Mouse (Mus musculus) bone marrow macrophage, adult 2 months (primary cell): Measurements from ENCODE around the gene Bbs9. TPM values are rescaled to one million over a fixed set of nuclear protein-coding genes. Genes with fewer than 3 reads are reported as not detected.
"Not testable (repeated sequence)": the region's sequence is repeated elsewhere in the genome, so short reads cannot be mapped to it uniquely, and the experiment has no call there.

ENCODE experiments used
- H3K27ac ChIP-seq: 2 replicates; pipeline ENCODE4 v1.5.1; 2012; ENCODE audit warnings: low read depth, low read length; ENCODE audit not compliant: insufficient read depth
- H3K4me1 ChIP-seq: 2 replicates; pipeline ENCODE4 v1.6.1; 2012; ENCODE audit warnings: low read length; ENCODE audit not compliant: control insufficient read depth, insufficient read depth
- H3K4me3 ChIP-seq: 2 replicates; pipeline ENCODE4 v1.5.1; 2012; ENCODE audit warnings: mild to moderate bottlenecking, low read length, moderate library complexity; ENCODE audit not compliant: insufficient read depth
- CTCF ChIP-seq: IDR thresholded peaks from 2 replicates; pipeline ENCODE4 v1.5.1; 2012; ENCODE audit warnings: low read depth, mild to moderate bottlenecking, low read length, moderate library complexity
- POLR2A ChIP-seq: IDR thresholded peaks from 2 replicates; pipeline ENCODE4 v1.6.1; 2012; ENCODE audit warnings: mild to moderate bottlenecking, low read depth, low read length, borderline replicate concordance
- polyA plus RNA-seq: library from polyadenylated mRNA; stranded (reverse); fragments of >200 nt; gene quantifications from 2 replicates; pipeline ENCODE4 v1.2.4, GENCODE M21; 2012; ENCODE audit not compliant: missing spikeins, insufficient read depth, insufficient read length

The Bbs9 gene
- polyA plus RNA-seq, 1 experiment, result 13.4 TPM

DNA sequence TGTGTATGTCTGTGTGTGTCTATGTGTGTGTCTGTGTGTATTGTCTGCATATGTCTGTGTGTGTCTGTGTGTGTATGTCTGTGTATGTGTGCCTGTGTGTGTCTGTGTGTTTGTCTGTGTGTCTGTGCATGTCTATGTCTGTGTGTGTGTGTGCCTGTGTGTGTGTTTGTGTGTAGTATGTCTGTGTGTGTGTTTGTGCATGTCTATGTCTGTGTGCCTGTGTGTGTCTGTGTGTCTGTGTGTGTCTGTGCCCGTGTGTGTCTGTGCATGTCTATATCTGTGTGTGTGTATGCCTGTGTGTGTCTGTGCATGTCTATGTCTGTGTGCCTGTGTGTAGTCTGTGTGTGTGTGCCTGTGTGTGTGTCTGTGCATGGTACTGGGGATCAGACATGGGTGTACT lies 30.4 kb upstream of the Bbs9 start:
- H3K27ac ChIP-seq, result no peak overlapping the region
- no peaks in the 10 kb centered on the region for H3K4me1 ChIP-seq
- no peak for TF ChIP-seq CTCF
- no peak for TF ChIP-seq POLR2A
- H3K4me3 ChIP-seq, result no peak overlapping the region

DNA sequence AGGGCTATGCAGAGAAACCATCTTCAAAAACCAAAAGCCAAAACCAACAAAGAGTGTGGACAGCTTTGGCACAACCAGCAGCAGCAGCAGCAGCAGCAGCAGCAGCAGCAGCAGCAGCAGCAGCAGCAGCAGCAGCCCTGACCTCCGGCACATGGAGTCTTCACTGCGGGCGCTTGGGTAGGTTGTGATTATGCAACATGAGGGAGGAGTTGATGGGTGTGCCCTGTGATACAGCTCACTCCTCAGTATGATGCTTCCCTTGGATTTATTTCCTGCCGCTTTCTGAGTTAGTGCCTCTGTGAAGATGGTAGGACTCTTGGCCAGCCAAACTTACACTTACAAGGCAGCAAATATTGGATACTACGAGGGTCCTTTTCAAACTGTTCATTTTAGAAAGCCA lies 28.3 kb upstream of the Bbs9 start:
- no peak for TF ChIP-seq CTCF
- H3K27ac ChIP-seq, result no peak overlapping the region
- H3K4me3 ChIP-seq, result no peak overlapping the region
- H3K4me1 ChIP-seq, result no peaks in the 10 kb centered on the region

DNA sequence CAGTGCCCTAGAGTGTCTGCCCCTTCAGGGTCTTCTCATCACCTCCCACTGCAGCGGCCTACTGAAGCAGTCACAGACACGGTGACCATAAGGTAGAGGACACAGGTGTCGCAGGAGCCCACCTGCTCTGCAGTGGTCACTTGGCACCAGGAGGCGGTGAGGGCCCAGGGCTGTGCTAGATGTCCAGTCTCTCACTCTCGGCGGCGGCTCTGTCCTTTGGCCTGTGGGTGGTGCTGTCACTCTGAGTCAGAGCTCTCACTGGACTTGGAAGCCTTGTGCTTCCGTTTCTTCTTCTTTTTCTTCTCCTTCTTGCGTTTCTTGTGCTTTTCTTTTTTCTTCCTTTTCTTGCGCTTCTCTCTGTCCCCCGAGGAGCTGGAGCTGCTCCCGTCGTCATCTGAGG lies 27.1 kb upstream of the Bbs9 start:
- no peak overlapping the region for H3K27ac ChIP-seq
- no peaks in the 10 kb centered on the region for H3K4me1 ChIP-seq
- TF ChIP-seq POLR2A, result no peak
- no peak for TF ChIP-seq CTCF
- no peak overlapping the region for H3K4me3 ChIP-seq

- Histone ChIP-seq H3K4me3 (no peak overlapping the region), H3K4me1 (no peaks in the 10 kb centered on the region), H3K27ac (no peak overlapping the region)
- no peak for TF ChIP-seq CTCF
- no peak for TF ChIP-seq POLR2A
Measured at GRCm38 (mm10) chr9:22449209-22449608, 26.3 kb upstream of the Bbs9 start.

GRCm38 (mm10) chr9:22452697-22453096 lies 22.8 kb upstream of the Bbs9 start:
- Histone ChIP-seq H3K27ac (no peak overlapping the region), H3K4me3 (no peak overlapping the region), H3K4me1 (no peaks in the 10 kb centered on the region)
- TF ChIP-seq CTCF (no peak), POLR2A (no peak)

GRCm38 (mm10) chr9:22453501-22453924 lies 22.0 kb upstream of the Bbs9 start:
- no peak overlapping the region for H3K4me3 ChIP-seq
- no peak overlapping the region for H3K27ac ChIP-seq
- H3K4me1 ChIP-seq, result no peaks in the 10 kb centered on the region
- TF ChIP-seq CTCF (no peak), POLR2A (no peak)

GRCm38 (mm10) chr9:22453990-22454389 lies 21.5 kb upstream of the Bbs9 start, which contains the start of gene Gm17545:
Gm17545 (plus strand) TSS chr9:22454290.
- not testable (repeated sequence) for H3K4me3 ChIP-seq, H3K27ac ChIP-seq, H3K4me1 ChIP-seq

DNA sequence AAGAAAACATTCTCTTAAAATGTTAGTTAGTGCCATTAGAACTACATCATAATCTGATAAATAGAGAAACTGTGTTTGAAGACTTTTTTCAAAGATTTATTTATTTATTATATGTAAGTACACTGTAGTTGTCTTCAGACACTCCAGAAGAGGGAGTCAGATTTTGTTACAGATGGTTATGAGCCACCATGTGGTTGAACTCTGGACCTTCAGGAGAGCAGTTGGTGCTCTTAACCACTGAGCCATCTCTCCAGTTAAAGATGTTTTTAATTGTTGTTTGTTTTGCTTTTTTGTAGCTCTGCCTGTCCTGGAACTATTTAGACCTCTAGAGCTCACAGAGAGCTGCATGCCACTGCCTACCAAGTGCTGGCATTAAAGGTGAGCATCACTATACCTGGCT lies 20.5 kb upstream of the Bbs9 start:
- TF ChIP-seq POLR2A (no peak), CTCF (no peak)
- Histone ChIP-seq H3K27ac (no peak overlapping the region), H3K4me3 (no peak overlapping the region), H3K4me1 (no peaks in the 10 kb centered on the region)

DNA sequence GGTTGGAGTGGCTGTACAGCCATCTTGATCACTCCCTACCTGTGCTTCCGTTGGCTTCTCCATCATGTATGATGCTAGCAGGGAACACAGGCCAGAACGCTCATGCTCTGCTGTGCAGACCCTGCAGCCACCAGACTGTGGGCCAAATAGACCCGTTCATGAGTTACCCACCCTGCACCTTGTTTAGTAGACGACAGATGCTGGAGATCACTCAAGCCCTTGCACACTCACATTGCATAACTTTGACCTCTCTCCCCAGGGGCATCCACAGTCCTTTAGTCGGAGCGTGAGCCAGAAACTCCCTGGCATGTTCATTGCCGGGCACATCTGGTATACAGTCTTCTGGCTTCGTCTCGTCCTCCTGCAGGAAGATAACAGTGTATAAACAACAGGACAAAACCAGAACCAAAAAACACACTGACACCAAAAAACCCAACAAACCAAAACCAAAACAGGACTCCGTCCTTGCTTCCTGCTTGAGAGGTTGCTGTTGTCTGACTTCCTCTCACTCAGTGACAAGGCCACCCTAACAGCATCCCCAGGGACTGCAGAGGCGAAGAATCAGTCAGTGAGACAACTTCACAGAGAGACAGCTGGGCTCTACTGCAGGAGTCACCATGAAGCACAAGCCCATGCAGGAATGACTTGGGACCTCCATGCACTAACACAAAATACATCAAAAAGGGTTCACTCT lies 18.2 kb upstream of the Bbs9 start:
- no peaks in the 10 kb centered on the region for H3K4me1 ChIP-seq
- TF ChIP-seq POLR2A, result no peak
- H3K27ac ChIP-seq, result no peak overlapping the region
- no peak overlapping the region for H3K4me3 ChIP-seq

GRCm38 (mm10) chr9:22461946-22462345 lies 13.6 kb upstream of the Bbs9 start:
- TF ChIP-seq POLR2A (no peak), CTCF (no peak)
- no peak overlapping the region for H3K27ac ChIP-seq
- no peaks in the 10 kb centered on the region for H3K4me1 ChIP-seq
- no peak overlapping the region for H3K4me3 ChIP-seq

GRCm38 (mm10) chr9:22466212-22466611 lies 9.3 kb upstream of the Bbs9 start:
- Histone ChIP-seq H3K27ac (no peak overlapping the region), H3K4me1 (no peaks in the 10 kb centered on the region), H3K4me3 (no peak overlapping the region)
- TF ChIP-seq CTCF, result no peak
- TF ChIP-seq POLR2A, result no peak
